Mouse (Mus musculus) mesoderm, embryonic 11.5 days (tissue): ENCODE data around the gene Gpcpd1.
"Not testable (repeated sequence)": the region's sequence is repeated elsewhere in the genome, so short reads cannot be mapped to it uniquely, and the experiment has no call there.

Experiments
- DNase-seq: peaks from one replicate; pipeline ENCODE4 v3.0.0-alpha.2; 2012; ENCODE audit warnings: low read depth, low spot score

Gpcpd1 gene

GRCm38 (mm10) chr2:132587240-132587779, at the start of gene Gpcpd1:
Gene Gpcpd1 (minus strand): TSS chr2:132587729.
- DNase-seq = no peak

- no peak for DNase-seq
These were observed 49.0 kb upstream of the Gpcpd1 start for GRCm38 (mm10) chr2:132636534-132636933.

- DNase-seq = no peak
These were observed 41.1 kb upstream of the Gpcpd1 start for GRCm38 (mm10) chr2:132628626-132629025.

- DNase-seq = no peak
These were observed 35.6 kb upstream of the Gpcpd1 start for GRCm38 (mm10) chr2:132623092-132623491.

- no peak for DNase-seq
These were observed 30.2 kb upstream of the Gpcpd1 start for GRCm38 (mm10) chr2:132617693-132618092.

- no peak for DNase-seq
These were observed 26.2 kb upstream of the Gpcpd1 start for GRCm38 (mm10) chr2:132613581-132614188.

GRCm38 (mm10) chr2:132611551-132612233, 24.2 kb upstream of the Gpcpd1 start:
- no peak for DNase-seq

GRCm38 (mm10) chr2:132607141-132608093, 19.9 kb upstream of the Gpcpd1 start:
- no peak for DNase-seq

GRCm38 (mm10) chr2:132605795-132606563, 18.4 kb upstream of the Gpcpd1 start:
- DNase-seq = no peak

- no peak for DNase-seq
These were observed 17.4 kb upstream of the Gpcpd1 start for GRCm38 (mm10) chr2:132604922-132605321.

GRCm38 (mm10) chr2:132603706-132604105, 16.2 kb upstream of the Gpcpd1 start:
- DNase-seq = no peak

GRCm38 (mm10) chr2:132601777-132602176, 14.2 kb upstream of the Gpcpd1 start:
- no peak for DNase-seq

- DNase-seq = no peak
These were observed 12.6 kb upstream of the Gpcpd1 start for GRCm38 (mm10) chr2:132600081-132600480.

GRCm38 (mm10) chr2:132599127-132599526, 11.6 kb upstream of the Gpcpd1 start:
- no peak for DNase-seq

- DNase-seq = no peak
These were observed 10.4 kb upstream of the Gpcpd1 start for GRCm38 (mm10) chr2:132597866-132598480.

- DNase-seq = no peak
These were observed 9.7 kb upstream of the Gpcpd1 start for GRCm38 (mm10) chr2:132597226-132597625.

- no peak for DNase-seq
These were observed 8.2 kb upstream of the Gpcpd1 start for GRCm38 (mm10) chr2:132595601-132596235.

GRCm38 (mm10) chr2:132592126-132592525, 4.6 kb upstream of the Gpcpd1 start:
- no peak for DNase-seq

GRCm38 (mm10) chr2:132591579-132591978, 4.0 kb upstream of the Gpcpd1 start:
- DNase-seq = not testable (repeated sequence)

GRCm38 (mm10) chr2:132589906-132590538, 2.5 kb upstream of the Gpcpd1 start:
- no peak for DNase-seq
